Mouse (Mus musculus): ENCODE measurements at regions not wholly inside any gene's neighbourhood (a gene's known extent, or its start where the extent isn't known, plus 50 kb on each side); places are given as distances from the start of the nearest gene placed in this dataset.

DNA sequence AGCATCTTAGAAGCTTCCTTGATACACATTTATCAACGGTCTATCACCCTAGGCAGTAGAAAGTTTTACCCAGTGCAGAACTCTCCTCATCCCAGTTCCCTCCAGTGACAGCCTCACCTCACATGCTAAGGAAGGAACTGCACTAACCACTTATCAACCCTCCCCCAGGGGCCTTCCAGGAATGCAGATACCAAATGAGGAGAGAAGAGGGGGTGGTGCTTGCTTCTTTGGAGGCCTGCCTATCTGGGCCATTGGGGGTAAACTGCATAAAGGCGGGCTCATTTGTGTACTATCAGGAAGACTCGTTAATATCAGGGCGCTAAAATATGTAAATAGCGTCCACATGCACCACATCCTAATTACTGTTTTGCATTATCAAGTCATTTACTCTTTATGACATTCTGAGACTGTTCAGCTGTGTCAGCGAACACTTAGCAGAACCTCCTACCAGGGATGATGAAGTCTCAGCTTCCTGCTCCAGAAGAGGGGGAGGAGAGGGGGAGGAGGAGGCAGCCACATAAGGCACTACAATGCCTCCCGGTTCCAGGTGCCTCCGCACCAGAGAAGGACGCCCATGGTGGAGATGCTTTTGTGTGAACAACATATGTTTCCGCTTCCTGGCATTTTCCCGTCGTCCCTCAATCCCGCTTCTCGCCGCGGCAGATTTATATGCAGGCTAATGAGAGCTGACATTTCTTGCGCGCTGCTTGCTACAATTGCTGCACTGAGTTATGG lies 236.9 kb downstream of the Cbln1 start:
- TF ChIP-seq EP300 (IDR thresholded peaks at IDR 0.05; ENCODE audit: low read depth): no peak
- TF ChIP-seq CTCF (IDR thresholded peaks at IDR 0.05; ENCODE audit: low read depth): no peak
